Mouse (Mus musculus): ENCODE results near the gene Inpp4a. TPM values are rescaled to one million over a fixed set of nuclear protein-coding genes. Genes with fewer than 3 reads are reported as not detected.

The Inpp4a gene
- 13.4 and 18.7 TPM in 2 replicates for polyA plus RNA-seq (2015; fragmentation: Nextera tagmentation; extraction: Ambion mirVana)

GRCm38 (mm10) chr1:37299540-37300491 is at the start of gene Inpp4a:
Gene Inpp4a (plus strand): TSS chr1:37299865.

GRCm38 (mm10) chr1:37429366-37430296 is 130.0 kb downstream of the Inpp4a start, which contains the start of the genes Coa5 and Unc50:
Gene Coa5 (minus strand): TSS chr1:37430103.
Gene Unc50 (plus strand): TSS chr1:37430139.

Other genes with a start within 250 kb of the Inpp4a start
- 0.66 and 1.2 TPM in 2 replicates for gene Cnga3, start 85.4 kb upstream of the Inpp4a start, polyA plus RNA-seq (2015; fragmentation: Nextera tagmentation; extraction: Ambion mirVana)
- gene Coa5, start 130.2 kb downstream of the Inpp4a start, polyA plus RNA-seq (2015; fragmentation: Nextera tagmentation; extraction: Ambion mirVana): 26.5 and 39.9 TPM in 2 replicates
- 200 and 214 TPM in 2 replicates for gene Unc50, start 130.3 kb downstream of the Inpp4a start, polyA plus RNA-seq (2015; fragmentation: Nextera tagmentation; extraction: Ambion mirVana)
- gene Mgat4a, start 241.2 kb downstream of the Inpp4a start, polyA plus RNA-seq (2015; fragmentation: Nextera tagmentation; extraction: Ambion mirVana): 3.4 and 3.6 TPM in 2 replicates

Data from adrenal gland, postnatal 0 days (tissue).